Mouse (Mus musculus) olfactory bulb, adult 2 months (tissue): ENCODE data around the gene Nfatc3. TPM values are rescaled to one million over a fixed set of nuclear protein-coding genes. Genes with fewer than 3 reads are reported as not detected.

ENCODE experiments used
- H3K27ac ChIP-seq: fragments of 200-500 bp; 2 replicates; pipeline ENCODE4 v1.5.1; 2012; ENCODE audit warnings: low read depth, low read length; ENCODE audit not compliant: insufficient read depth
- H3K4me1 ChIP-seq: fragments of 200-500 bp; 2 replicates; pipeline ENCODE4 v1.6.1; 2012; ENCODE audit warnings: low read length; ENCODE audit not compliant: control insufficient read depth, insufficient read depth
- H3K4me3 ChIP-seq: fragments of 200-500 bp; 2 replicates; pipeline ENCODE4 v1.5.1; 2012; ENCODE audit warnings: mild to moderate bottlenecking, low read depth, low read length, moderate library complexity; ENCODE audit not compliant: insufficient read depth
- CTCF ChIP-seq: fragments of 200-500 bp; IDR thresholded peaks from 2 replicates; pipeline ENCODE4 v1.5.1; 2012; ENCODE audit warnings: low read depth, mild to moderate bottlenecking, low read length, moderate library complexity; ENCODE audit not compliant: insufficient read depth
- POLR2A ChIP-seq: fragments of 200-500 bp; IDR thresholded peaks from 2 replicates; pipeline ENCODE4 v1.6.1; 2012; ENCODE audit warnings: mild to moderate bottlenecking, low read depth, low read length, moderate library complexity; ENCODE audit not compliant: insufficient read depth
- WGBS: fragments of 180-500 bp; shearing (Covaris S2); methylation state at CpG from one replicate; pipeline ENCODE4 v1.1.7; 2018; 5-methylcytosine and 5-hydroxymethylcytosine counted together
- polyA plus RNA-seq: library from polyadenylated mRNA; stranded (reverse); fragments of >200 nt; gene quantifications from 2 replicates; pipeline ENCODE4 v1.2.4, GENCODE M21; 2012; ENCODE audit warnings: low replicate concordance; ENCODE audit not compliant: missing spikeins, insufficient read depth, insufficient read length

Gene Nfatc3
- polyA plus RNA-seq, 1 experiment, result 111 TPM

GRCm38 (mm10) chr8:106069565-106069964 lies 10.9 kb downstream of the Nfatc3 start:
- WGBS, result 10% methylated on average over 1 of the region's 1 CpGs
- no peak for TF ChIP-seq POLR2A
- H3K27ac ChIP-seq, result no peak overlapping the region
- no peak overlapping the region for H3K4me3 ChIP-seq
- H3K4me1 ChIP-seq, result peaks cover 3% of the 10 kb centered on the region; the same call in 1 of the 2 replicates

- Histone ChIP-seq H3K4me3 (no peak overlapping the region), H3K4me1 (no peaks in the 10 kb centered on the region), H3K27ac (no peak overlapping the region)
- TF ChIP-seq POLR2A (no peak), CTCF (no peak)
Measured at GRCm38 (mm10) chr8:106072113-106072512, 13.5 kb downstream of the Nfatc3 start.

- no peaks in the 10 kb centered on the region for H3K4me1 ChIP-seq
- no peak for TF ChIP-seq CTCF
- no peak for TF ChIP-seq POLR2A
- H3K27ac ChIP-seq, result no peak overlapping the region
- no peak overlapping the region for H3K4me3 ChIP-seq
Measured at GRCm38 (mm10) chr8:106074236-106074635, 15.6 kb downstream of the Nfatc3 start.

GRCm38 (mm10) chr8:106074659-106075058 lies 16.0 kb downstream of the Nfatc3 start:
- Histone ChIP-seq H3K4me1 (no peaks in the 10 kb centered on the region), H3K27ac (no peak overlapping the region), H3K4me3 (no peak overlapping the region)
- 81% methylated on average over 1 of the region's 1 CpGs for WGBS
- no peak for TF ChIP-seq POLR2A
- TF ChIP-seq CTCF, result no peak

GRCm38 (mm10) chr8:106075161-106075862 lies 16.7 kb downstream of the Nfatc3 start:
- WGBS, result 60% methylated on average over 9 of the region's 9 CpGs
- no peak overlapping the region for H3K4me3 ChIP-seq
- no peaks in the 10 kb centered on the region for H3K4me1 ChIP-seq
- no peak overlapping the region for H3K27ac ChIP-seq
- no peak for TF ChIP-seq POLR2A
- TF ChIP-seq CTCF, result no peak

- no peak for TF ChIP-seq POLR2A
- TF ChIP-seq CTCF, result no peak
- no peak overlapping the region for H3K4me3 ChIP-seq
- WGBS, result 96% methylated on average over 5 of the region's 5 CpGs
- no peak overlapping the region for H3K27ac ChIP-seq
- H3K4me1 ChIP-seq, result no peaks in the 10 kb centered on the region
Measured at GRCm38 (mm10) chr8:106075863-106076174, 17.2 kb downstream of the Nfatc3 start.

GRCm38 (mm10) chr8:106076612-106077011 lies 18.0 kb downstream of the Nfatc3 start:
- 66% methylated on average over 5 of the region's 5 CpGs for WGBS
- TF ChIP-seq CTCF, result no peak
- TF ChIP-seq POLR2A, result no peak
- H3K4me3 ChIP-seq, result no peak overlapping the region
- no peaks in the 10 kb centered on the region for H3K4me1 ChIP-seq
- no peak overlapping the region for H3K27ac ChIP-seq

- Histone ChIP-seq H3K4me1 (no peaks in the 10 kb centered on the region), H3K4me3 (no peak overlapping the region), H3K27ac (no peak overlapping the region)
- TF ChIP-seq CTCF (no peak), POLR2A (no peak)
- WGBS, result 97% methylated on average over 1 of the region's 1 CpGs
Measured at GRCm38 (mm10) chr8:106077452-106078067, 18.9 kb downstream of the Nfatc3 start.

- TF ChIP-seq CTCF (no peak), POLR2A (no peak)
- Histone ChIP-seq H3K4me1 (no peaks in the 10 kb centered on the region), H3K27ac (no peak overlapping the region), H3K4me3 (no peak overlapping the region)
- 73% methylated on average over 4 of the region's 4 CpGs for WGBS
Measured at GRCm38 (mm10) chr8:106102321-106102720, 43.7 kb downstream of the Nfatc3 start.
